Mouse (Mus musculus): ENCODE data around the gene Acox1.

The Acox1 gene

DNA sequence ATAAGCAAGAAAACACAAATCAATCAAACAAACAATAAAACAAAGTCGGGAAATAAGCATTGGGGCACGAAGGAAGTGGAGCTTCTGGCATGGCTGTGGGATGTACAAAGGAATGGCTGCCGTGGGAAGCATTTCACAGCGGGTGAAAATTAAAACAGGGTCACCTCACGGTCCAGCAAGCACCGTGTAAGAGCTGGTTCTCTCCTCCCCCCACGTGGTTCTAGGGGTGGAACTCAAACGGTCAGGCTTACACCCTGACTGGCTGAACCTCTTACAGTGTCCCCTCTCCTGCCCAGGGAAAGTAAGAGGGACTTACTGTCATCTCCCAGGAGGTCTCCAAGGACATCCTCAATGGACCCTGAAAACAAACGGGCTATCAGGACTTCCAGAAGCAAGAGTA, 35.8 kb downstream of the Acox1 start:
- DNase-seq: no peak

DNA sequence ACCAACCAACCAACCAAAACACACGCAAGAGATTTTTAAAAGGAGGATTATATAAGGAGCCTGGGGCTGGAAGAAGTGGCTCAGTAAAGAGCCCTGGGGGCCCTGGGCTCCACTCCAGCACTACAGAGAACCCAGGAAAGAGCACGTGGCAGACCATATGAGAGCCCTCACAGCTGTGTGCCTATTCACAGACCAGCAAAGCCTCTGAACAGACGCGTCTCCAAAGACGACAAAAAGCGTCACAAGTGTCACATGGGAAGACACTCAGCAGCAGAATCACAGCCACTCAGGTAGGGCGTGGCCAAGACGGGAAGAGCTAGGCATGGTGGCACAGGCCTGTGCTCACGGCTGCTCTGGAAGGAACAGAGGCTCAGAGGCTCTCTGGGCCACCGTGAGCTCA, 36.7 kb downstream of the Acox1 start:
- peak; percentile 42 for DNase-seq

DNA sequence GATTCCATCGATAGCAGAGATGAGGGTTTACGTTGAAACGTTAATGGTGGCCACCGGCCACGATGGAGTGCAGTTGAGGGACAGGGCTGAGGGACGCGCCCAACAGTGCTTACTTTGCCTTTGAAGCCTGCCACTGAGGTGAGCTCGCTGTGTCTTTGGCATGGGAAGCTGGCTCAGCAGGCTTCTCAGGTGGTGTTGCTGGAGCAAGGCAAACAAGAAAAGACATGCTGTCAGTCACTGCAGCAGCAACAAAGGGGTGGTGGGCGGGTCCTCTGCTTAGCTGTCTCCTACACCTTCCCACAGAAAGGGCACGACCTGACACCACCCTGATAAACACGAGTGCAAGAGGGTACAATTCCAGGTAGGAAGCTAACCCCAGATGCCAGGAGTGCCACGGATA, 37.5 kb downstream of the Acox1 start:
- DNase-seq: peak; percentile 22

DNA sequence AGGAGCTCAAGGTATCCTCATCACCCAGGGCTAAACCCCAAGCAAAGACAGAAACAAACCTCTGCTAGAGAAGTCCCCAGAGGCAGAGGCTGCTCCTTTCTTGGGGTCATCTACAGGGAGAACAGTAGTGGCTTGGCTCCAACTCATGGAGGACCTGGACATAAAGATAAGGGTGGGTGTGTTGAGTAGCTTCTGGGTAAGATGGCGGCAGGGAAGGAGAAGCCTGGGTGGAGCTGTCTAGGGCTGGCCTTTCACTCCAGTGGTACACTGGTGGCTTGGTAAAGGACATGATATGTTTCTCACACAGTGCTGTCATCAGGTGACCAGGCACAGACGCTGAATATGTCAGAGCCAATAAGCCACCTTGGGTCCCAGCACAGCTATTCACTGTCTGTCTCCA, 47.9 kb downstream of the Acox1 start:
- no peak for DNase-seq

DNA sequence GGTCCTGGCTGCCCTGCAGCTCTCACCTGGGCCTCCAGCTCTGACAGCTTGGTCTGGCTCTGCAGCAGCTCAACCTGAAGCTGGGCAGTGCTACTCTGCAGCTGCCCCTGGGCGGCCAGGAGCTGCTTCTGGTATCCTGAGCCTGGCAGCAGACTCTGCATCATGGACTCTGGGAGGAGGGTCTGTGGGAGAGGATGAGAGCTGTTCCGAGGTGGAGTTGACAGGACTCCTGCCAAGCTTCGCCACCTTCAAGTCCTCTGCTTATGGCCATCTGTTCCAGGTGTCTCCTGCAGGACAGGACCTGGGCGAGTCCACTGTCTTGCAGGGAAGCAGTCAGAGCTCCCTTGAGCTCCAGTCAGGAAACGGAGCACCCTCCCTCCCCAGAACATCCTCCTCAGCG, 49.5 kb downstream of the Acox1 start:
- DNase-seq: no peak

DNA sequence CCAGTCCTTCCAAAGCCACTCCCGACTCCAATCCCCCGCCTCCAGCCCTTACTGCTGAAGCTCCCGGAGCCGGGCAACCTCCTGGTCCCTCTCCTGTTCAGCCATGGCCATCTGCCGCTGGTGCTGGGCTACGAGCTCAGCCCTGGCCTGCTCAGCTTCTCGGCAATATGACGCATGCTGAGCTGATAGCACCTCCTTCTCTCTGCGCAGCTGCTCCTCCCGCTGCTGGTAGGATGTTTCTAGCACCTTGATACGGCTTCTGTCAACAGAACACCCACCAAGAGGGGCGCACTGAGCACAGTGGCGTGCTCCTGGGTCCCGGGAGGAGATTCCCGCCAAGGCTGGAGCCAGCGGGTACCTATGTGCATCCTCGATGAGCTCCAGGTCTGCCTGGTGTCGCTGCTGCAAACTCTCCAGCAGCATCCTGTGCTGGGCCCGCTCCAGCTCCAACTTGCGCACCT, 50.1 kb downstream of the Acox1 start:
- no peak for DNase-seq

DNA sequence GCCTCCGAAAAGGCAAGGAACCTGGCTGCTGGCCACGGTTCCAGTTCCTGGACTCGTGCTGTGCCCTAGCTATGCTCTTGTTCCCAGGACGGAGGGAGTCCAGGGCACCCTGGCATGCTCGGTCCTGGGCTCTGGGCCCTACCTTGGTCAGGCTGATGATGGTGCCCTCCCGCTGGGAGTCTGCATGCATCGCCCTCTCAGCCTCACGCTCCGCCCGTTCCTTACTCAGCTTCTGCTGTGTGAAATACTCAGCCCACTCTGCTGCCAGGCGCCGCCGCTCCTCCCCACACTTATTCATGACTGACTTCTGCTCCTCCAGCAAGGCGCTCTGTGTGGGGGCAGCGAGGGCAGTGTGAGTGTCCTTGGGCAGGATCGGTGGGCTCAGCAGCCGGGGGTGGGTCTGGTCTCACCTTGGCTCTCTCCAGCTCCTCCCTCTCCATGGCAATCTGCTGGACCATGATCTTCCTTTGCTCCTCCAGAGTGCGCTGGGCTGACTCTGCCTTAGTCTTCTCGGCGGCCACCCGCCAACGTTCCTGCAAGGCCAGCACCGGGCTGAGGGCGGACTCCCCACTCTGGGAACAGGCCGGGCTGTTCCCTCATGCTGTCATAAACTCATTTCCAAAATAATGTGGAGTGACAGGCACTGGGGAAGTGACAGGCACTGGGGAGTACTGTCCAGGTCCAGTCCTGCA, 52.4 kb downstream of the Acox1 start:
- peak; percentile 58 for DNase-seq

DNA sequence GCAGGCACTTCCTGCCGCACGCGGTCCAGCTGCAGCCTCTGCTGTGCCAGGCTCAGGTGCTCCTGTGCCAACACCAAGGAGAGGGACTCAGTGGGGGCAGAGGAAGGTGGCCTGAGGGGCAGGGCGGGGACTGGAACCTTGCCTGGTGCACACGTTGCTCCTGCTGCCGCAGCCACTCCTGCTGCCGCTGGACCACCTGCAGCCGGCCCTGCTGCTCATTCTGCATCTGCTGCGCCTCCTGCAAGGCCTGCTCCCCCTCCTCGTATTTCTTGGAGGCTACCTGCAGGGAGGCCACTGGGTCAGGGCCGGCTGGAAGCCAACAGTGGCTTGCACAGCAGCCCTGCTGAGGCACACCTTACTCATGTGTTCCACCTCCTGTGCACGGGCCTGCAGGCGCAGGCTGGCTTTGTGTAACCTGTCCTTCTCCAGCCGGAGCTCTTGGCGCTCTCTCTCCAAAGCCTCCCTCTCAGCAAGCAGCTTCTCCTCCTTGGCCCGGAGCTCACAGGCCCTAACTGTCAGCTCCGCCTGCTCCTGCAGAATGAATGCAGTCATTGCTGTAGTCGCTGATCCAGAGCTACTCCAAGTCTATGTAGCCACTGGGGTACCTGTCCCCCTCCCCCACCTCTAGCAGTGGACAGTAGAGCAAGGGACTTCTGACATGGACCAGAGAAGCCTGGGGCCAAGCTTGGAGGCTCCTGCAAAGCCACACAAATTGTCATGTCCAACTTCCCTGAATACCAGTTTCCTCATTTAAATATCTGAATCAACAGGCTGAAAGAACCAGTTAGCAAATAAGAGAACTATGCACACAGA, 53.2 kb downstream of the Acox1 start:
- peak; percentile 27 for DNase-seq

DNA sequence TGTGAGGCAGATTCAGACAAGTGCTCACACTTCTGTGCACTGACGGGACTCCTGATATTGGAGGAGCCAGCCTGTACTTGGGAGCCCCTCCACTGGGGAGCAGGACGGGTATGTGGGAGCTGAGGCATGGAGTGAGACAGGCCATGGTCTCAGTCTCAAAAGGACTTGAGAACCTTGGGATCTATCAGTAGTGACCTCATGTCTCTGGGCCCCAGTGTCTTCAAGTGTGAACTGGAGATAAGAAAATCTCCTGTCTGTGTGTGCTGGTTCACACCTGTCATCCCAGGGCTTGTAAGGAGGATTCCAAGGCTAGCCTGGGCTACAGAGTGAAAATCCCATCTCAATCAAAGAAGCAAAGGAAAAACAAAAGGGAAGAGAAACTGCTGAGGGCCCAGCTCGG, 55.4 kb downstream of the Acox1 start:
- DNase-seq: no peak

DNA sequence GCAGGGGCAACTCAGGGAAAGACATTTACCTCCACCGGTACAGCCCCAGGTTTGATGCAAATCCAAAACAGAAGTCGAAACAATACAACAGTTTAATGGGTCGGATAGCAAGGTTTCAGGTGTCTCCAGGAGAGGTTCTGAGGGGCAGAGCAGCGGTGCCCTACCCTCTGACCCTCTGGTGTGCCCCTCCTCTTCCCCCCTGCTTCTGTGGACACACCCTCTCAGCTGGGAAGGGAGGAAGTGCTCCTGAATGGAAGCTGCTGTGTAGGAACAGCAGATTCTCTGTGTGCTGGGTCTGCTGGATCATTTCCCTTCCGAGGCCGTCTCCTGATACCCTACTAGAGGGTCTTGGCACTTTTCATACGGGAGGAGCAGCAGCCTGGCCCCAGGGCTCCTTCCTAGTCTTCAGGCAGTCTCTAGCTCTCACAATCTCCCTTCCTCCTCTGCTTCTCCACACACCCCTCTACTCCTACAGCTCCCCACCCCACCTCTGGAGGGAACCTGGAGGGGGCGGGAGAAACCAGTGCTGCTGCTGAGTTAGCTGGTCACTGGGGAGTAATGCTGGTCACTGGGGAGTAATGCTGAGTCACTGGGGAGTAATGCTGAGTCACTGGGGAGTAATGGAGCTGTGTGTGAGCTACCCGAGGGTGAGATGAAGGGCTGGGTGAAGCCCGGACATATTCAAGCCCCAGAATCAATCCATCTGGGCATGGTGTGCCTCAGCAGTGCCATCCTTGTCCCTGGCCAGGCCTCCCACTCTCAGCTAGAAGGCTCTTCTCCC, 56.4 kb downstream of the Acox1 start:
- DNase-seq: peak; percentile 19

DNA sequence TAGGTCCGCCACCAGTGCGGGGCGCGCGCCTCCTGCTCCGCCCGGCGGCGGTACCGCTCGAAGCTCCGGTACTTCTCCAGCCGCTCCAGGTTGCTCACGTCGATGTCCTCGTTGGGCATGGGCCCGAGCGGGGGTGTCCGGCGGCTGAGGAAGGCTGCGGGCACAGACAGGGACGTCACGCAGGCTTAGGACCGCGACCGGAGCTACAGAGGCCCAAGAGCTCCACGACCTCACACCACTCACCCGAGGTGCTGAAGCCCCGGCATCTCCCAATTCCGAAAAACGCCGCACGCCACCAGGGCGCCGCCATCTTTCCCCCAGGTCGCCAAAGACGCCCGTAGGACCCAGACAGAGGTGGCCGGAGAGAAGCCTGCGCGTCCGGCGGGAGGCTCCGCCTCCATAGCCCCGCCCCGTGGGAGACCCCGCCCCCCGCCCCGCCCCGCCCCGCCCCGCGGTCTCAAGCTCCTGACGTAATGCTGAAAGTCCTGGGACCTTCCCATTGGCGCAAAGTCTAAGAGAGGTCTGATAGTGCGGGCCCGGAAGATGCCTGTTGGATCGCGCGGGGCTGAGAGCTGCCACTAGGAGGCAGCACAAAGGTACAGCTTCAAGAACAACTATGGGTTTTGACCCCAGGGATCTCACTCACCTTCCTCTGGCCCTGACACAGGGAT, 60.2 kb downstream of the Acox1 start, which contains the start of gene Mrpl38:
Mrpl38 (minus strand) TSS at position 401 of the 671 bp plus-strand sequence.
- DNase-seq: peak; percentile 97

DNA sequence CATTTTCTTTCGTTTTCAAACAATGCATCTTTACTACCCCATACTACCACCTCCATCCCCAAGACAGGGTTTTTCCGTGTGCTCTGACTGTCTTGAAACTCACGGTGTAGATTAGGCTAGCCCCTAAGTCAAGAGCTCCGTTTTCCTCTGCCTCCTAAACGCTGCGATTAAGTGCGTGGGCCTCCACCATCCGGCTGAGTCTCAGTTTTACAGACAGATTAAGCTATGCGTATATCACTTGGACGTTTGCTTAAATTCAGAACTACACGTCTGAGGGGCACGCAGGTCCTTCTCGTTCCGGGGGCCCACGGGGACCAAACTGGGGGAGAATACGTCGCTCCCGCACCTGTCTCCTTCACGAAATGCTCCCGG, 60.8 kb downstream of the Acox1 start:
- DNase-seq: no peak

DNA sequence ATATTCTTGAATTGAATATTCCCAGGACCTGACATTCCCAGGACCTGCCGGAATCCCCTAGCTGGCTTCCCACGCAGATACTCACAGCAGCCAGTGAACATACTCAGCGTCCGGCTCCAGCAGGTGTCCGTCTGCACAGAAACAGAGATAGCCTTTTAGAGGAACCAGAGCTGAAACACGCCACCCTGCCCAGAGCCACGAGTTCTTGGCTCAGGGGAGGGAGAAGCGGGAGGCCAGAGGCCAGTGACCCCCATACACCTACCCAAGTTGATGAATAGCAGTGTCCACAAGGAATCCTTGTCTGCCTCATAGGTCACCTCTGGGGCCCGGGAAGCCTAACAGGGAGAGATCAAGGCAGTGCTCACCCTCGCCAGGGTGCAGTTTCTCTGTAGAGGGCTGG, 64.7 kb downstream of the Acox1 start:
- DNase-seq: no peak

DNA sequence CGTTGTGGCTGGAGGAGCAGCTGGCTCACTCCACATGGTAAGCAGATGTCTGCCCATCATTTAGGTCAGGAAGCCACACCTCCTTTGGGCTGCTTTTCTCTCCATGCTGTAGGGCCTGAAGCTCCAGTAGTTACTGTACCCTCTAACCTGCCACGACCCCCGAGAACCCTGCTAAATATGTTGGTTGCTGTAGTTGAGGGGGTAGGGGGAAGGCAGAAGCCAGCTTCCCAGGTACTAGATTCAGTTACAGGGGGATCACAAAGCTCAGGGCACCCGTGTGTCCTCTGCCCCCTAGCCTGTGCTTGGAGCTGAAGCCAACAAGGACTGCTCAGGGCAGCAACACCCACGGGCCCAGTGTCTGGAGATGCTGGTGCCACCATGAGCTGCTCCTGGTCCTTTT, 65.3 kb downstream of the Acox1 start:
- DNase-seq: no peak

DNA sequence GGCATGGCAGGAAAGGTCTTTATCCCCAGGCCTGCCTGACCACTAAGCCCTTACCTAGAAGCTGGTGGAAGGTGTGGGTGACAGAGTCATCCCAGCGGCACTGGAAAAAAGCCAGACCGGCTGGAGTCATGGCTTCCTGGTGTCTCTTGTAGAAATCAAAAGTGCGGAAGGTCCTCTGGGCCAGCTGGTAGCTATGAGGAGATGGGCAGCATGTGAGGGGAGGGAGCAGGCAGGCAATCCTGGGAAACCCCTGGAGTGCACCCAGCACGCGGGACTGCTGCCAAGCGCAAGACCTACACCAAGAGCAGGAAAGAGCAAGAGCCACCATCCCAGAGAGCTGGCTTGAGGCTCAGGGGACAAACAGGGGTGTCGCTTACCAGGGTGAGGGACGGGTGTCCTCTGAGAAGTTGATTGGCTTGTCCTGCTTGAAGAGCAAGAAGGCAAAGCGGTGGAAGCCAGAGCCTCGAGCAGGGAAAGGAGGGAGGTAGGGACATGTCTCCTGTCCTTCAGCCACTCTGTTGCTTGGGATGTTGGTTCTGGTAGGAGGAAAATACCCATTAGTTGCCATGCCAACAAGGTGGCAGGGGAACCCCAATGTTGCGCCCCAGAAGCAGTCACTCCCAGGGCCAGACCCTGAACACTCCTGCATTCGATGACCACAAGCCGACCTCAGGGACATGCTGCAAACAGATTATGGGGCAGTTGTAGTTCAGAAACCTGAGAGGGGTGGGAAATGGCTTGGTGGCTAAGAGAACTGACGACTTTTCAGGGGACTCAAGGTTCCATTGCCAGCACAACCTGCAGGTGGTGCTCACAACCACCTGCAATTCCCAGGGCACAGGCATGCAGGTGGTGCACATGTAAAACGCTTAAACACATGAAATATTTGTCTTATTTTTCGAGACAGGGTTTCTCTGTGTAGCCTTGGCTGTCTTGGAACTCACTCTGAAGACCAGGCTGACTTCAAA, 66.2 kb downstream of the Acox1 start:
- no peak for DNase-seq

DNA sequence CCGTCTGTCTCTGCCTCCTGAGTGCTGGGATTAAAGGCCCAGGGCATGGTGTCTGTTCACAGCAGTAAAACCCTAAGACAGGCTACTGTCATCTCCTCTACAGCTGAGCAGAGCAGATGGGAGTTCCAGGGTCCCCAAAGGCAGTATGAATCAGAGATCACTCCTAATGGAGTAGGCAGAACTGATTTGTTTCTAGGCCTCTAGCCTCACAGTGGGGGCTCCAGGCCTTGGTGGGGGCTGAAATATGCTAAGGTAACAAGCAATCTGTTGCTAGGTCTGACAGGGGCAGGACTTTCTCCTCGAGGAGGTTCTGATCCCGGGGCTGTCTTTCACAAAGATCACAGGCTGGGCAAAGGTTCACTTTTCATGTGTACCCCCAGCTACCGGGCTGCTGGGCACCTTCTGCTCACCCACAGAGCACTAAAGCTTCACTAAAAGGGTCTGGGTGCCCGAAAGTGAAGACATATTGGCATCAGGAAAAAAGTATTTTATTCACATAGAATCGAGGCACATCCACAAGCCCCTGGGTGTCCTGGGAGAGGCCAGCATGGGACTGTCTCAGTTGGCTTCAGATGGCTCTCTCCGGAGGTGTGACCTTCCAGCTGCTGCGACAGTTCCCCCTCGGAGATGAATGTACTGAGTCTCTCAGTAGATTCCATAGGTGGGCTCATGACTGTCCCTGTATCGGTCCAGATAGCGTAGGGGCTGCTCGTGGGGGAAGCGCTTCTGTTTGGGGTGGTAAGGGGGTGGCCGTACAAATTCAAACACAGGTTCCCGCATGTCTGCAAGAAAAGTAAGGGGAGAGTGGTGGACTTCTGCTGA, 67.3 kb downstream of the Acox1 start:
- DNase-seq: no peak

DNA sequence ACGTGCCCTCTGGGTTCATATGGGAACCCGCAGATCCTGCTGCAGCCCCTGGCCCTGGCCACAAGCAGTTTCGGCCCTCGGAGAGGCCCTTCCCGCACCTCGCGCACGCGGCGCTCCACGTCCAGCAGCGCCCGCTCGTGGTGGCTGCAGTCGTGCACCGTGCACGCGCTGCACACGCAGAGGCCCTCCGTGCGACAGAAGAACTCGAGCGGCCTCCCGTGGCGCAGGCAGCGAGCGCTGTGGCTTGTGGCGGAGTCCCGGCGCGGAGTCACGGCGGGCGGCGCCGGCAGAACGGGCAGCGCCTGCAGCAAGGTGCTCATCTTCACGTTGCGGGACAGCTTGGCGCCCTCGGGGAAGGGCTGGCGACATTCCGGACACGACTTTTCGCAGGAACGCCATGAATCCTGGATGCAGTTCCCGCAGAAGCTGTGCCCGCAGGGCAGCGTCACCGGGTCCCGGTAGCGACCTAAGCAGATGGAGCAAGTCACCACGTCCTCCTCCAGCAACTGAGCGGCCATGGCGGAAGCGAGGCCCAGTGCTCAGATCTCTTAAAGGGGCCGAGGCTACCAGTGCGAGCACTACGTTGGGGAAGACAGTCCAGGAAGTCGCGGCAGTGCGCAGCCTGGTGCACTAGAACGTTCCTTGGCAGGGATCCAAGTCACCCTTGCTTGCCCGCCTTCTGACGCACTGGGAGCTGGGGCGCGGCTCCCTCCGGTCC, 68.2 kb downstream of the Acox1 start, which contains the start of gene Trim65:
Trim65 (minus strand) TSS at position 641 of the 718 bp plus-strand sequence.
- peak; percentile 97 for DNase-seq

DNA sequence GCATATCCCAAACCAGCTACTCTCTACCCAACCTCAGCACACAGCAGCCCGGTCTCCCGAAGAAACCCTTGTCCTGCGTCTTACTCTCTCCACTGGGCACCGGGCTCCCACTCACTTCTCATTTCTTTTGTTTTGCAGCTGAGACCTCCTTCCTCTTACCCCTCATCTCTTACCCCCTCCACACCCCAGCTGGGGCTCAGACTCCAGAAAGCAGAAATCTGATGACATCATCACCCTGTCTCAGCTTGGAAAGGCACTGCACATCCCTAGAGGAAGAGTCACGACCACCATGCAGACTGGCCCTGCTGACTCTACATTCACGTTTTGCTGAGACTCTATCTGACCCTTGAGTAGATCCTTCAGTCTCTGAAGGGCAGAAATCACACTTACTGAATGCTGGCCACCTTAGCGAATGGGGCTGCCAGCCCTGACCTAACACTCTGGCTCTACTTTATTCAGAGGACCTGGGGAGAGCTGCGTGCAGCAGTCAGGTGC, 68.8 kb downstream of the Acox1 start:
- no peak for DNase-seq

DNA sequence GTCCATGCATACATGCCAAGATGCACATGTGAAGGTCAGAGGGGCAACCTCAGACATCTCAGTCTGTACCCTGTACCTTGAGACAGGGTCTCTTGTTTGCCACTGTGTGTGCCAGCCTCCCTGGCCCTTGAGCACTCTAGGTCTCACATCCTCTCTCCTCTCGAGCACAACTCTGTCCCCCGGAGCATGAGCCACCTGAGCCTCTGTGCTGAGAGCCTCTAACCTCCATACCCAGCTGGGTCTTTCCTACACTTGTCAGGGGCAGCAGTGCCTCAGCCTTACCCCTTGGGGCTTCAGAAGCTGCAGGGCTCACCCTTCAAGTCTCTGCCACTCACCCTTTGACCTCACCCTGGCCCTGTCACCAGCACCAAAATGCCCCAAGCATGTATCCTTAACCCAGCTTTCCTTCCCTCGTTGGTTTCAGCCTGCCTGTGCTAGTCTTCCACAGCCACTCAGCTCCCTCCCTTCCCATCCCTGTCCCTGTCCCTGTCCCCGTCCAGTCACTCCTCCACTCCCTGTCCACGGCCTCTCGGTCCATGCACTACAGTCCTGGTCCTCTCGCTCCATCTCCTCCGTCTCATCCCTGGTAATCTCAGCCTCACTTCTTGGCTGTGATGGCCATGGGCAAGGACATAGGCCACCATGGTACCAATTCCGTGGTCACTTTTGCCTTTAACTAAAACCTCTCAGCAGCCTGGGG, 69.6 kb downstream of the Acox1 start:
- DNase-seq: no peak

All from lung, postnatal 36 days (tissue).